Mouse (Mus musculus): ENCODE results near the gene Gm3594. TPM values are rescaled to one million over a fixed set of nuclear protein-coding genes. Genes with fewer than 3 reads are reported as not detected.

Gm3594 gene
- total RNA-seq (2023) = not detected

GRCm38 (mm10) chr14:6444511-6444910 lies at the start of gene Gm3594:
TSS of gene Gm3594 (minus strand) at chr14:6444611.

GRCm38 (mm10) chr14:6412382-6412781 lies 32.0 kb downstream of the Gm3594 start, which contains the start of gene Gm3591:
TSS of gene Gm3591 (minus strand) at chr14:6412482.

GRCm38 (mm10) chr14:6390219-6390618 lies 54.2 kb downstream of the Gm3594 start, which contains the start of gene Gm16440:
TSS of gene Gm16440 (minus strand) at chr14:6390319.

Other genes with a start within 250 kb of the Gm3594 start
- gene Gm21560, start 225.3 kb downstream of the Gm3594 start, total RNA-seq (2023) = not detected
- not detected for gene Gm3411, start 157.4 kb downstream of the Gm3594 start, total RNA-seq (2023)
- gene Gm21103, start 139.8 kb downstream of the Gm3594 start, total RNA-seq (2023) = not detected
- gene Gm3618, start 100.9 kb downstream of the Gm3594 start, total RNA-seq (2023) = not detected
- not detected for gene Gm16440, start 54.3 kb downstream of the Gm3594 start, total RNA-seq (2023)
- gene Gm3591, start 32.1 kb downstream of the Gm3594 start, total RNA-seq (2023) = not detected
- not detected for gene Gm8356, start 92.7 kb upstream of the Gm3594 start, total RNA-seq (2023)
- not detected for gene Gm3629, start 146.0 kb upstream of the Gm3594 start, total RNA-seq (2023)
- gene Gm3460, start 177.8 kb upstream of the Gm3594 start, total RNA-seq (2023) = not detected
- not detected for gene Gm10251, start 239.6 kb upstream of the Gm3594 start, total RNA-seq (2023)